Mouse (Mus musculus) adrenal gland (tissue): ENCODE data around the gene Mxd3.

Experiments
- intact Hi-C: fragments of 180-260 bp; cut with DNase I; formaldehyde crosslinking; loops from one replicate; pipeline ENCODE4 v1.15.1; 2025
- long read RNA-seq, 2 experiments: library from polyadenylated mRNA; unstranded; transcript quantifications; one replicate each; pipeline ENCODE4 v2.0.0; 2020; ENCODE audit warnings: borderline replicate concordance in 1 of 2; ENCODE audit not compliant: insufficient replicate concordance in 1 of 2

Mxd3 gene
- long read RNA-seq, experiment 1: 0 reads
- long read RNA-seq, experiment 2, partial matches to known transcripts: 0 of 3 reads
- long read RNA-seq, experiment 2, other reads (novel, unspliced or antisense): 1 of 3 reads

DNA sequence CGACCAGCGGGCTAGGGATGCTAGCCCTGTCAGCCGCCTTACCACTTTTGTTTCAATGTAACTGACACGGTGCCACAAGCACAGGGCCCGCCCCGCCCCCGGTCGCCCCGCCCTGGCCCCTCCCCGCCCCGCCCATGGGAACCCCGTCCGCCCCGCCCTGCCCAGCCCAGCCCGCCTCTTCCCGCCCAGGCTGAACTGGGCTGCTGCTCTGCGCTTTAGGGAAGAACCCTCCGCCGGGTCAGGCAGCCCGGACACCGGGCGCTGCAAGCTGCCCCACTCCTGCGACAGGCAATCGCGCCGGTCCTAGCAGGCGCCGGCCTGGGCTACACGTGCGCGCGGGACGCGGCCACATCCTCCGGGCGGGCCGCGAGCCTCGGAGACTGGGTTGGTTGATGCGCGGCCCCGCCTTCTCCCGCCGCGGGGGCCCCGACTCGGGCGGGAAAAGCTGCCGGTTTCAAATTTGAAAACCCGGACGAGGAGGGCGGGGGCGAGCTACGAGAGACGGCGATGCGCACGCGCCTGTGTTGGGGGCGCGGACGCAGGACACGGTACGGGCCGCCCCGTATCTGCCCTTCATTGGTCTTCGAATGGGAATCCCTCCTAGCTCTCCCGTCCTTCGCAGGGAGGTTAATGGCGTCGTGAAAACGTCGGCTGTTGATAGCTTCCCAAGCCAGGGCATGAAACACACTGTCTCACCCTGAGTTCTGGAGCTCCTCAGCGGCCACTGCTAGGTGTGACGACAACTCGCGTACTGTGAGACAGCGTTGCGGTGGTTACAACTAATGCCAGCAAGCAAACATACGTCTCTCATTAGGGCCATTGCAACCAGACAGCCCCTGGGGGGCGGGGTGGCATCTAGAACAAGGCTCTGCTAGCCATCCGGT, at the start of gene Mxd3:
Gene Mxd3, minus strand, starts transcription at position 141 of the 884 bp plus-strand sequence.
- intact Hi-C loops: loop anchor here (5.0 kb wide), 1 partner anchor 32 kb away; the partner anchor contains the start of gene Lman2

DNA sequence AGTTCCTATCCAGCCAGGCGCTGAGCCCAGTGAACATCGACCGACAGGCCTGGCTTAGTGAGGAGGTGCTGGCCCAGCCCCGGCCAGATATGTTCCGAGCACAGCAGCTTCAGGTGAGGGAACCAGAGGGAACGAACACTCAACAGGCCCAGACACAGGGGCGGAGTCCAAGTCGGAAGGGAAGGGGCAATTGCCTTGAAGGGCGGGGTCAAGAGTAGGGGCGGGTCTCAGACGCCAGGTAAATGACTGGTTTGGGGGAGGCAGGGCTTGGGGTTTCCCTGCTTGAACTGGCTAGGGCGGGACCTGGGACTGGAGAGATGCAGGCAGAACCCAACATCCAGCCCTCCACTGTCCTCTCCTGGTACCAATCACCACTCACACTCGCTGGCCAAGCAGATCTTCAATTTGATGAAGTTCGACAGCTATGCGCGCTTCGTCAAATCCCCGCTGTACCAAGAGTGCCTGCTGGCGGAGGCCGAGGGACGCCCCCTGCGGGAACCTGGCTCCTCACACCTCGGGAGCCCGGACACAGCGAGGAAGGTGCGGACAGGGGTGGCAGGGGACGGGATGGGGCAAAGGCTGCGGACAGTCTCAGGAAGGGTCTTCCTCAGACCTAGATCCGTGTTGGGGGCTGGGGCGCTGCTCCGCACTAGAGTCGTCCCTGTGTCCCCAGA, 49.4 kb upstream of the Mxd3 start:
- intact Hi-C loops: loop anchor here (5.0 kb wide), 1 partner anchor 42 kb away; no protein-coding TSS in a partner anchor

DNA sequence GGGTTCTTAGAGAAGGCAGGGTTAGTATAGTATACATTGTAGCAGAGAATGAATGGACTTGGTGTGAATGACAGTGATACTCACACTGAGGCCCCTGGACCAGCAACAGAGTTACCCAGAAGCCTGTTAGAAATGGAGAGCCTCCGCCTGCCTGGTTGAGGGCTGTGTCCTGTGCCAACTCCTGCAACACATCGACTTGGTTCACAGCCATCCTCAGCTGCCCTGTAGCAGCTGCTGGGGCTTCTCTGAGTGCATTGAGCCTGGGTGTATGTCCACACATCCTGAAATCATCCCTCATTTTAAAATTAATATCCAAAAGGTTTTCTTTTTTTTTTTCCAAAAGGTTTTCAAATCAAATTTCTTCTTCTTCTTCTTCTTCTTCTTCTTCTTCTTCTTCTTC, 46.3 kb upstream of the Mxd3 start:
- intact Hi-C loops: loop anchor here (5.0 kb wide), 1 partner anchor 39 kb away; no protein-coding TSS in a partner anchor

DNA sequence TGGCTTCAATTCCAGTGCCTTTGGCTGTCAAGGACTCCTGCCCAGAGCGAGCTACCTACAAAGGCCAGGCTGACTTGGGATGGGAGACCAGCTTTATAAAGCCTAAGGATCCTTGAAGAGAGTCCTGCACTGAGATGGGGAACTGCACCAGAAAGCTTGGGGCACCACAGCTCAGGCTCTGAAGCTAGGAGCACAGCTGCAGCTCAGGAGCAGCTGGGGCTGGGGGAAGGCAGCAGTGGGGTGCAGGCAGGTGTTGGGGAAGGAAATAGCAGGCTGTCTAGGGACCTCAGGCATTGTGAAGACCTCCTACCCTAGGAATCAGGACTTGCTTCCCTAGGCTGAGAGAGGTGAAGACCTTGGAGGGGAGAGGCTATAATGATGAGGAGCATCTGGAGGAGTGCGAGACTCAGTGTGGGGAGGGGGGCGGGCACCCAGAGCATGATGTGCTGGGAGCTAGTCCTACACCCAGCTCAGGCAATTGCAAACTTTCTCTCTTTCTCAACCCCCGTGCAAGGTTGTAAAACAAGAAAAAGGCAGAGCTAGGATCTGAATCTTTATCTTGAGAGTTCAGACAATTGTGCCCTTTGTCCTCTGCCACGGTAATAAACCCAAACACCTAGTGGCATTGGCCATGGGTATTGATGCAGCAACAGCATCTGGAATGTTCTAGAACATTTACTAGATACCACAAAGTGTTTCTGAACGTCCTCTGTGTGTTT, 44.7 kb upstream of the Mxd3 start:
- intact Hi-C loops: no loop called here

DNA sequence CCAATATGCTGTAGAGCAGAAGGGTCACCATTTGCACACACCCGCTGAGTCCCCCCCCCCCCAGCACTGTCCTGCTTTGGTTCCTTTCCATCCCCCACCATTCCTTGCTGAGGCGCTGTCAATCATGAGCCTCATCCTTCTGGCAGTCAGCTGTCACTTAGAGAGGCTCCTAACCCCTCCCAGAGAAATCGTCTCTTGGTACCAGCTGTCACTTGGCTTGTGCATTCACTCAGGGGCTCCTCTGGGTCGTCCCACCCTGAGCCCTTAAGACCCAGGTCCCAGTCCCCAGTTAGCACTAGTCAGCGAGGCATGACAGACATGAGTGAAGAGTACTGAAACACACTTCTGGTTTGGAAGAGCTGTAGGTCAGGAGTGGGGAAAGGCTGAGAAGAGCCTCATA, 42.1 kb upstream of the Mxd3 start:
- intact Hi-C loops: no loop called here

DNA sequence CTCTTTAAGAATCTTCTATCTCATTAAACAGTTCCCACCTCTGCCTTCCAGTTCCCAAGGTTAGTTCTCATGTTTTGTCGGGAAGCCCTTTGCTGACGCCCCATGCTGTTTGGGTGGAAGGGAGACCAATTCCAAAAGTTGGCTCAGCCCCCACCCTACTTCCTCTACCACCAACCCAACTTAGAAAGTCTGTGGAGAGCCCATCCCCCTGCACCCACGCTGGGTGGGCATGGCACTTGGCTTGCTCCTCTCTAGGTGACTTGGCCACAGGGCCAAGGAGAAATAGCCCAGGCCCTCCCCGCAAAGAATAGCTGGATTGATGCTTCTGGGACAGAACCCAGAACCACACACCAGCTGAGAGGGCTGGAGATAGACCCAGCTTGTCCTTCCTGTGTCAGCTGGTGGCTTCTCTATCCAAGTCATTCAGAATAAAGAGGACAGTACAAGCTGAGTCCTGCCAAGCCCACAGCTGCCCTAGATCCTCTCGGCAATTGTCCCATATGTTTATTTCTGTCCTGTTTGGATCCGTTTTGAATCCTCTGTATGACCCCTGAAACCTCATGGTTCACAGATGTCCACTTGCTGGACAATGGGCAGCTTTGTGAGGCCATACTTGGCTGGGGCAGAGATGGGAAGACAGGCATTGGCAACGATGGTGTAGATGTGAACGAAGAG, 41.5 kb upstream of the Mxd3 start:
- intact Hi-C loops: no loop called here

DNA sequence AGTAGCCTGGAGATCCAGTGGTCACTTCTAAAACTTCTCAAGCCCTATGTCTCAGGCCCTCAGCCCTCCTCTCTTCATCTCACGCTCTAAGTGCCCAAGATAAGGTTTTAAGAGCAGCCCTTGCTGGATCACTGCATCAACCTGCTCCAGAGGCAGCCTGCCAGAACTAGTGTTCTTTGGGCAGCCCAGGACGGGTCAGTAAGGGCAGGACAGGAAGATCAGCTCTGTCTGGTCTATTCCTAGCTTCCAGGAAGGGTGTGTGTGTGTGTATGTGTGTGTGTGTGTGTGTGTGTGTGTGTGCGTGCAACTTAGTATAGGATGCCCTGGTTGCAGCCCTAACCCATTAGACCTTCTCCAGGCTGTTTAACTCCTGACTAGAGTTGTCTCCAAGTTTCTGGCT, 40.6 kb upstream of the Mxd3 start:
- intact Hi-C loops: no loop called here

DNA sequence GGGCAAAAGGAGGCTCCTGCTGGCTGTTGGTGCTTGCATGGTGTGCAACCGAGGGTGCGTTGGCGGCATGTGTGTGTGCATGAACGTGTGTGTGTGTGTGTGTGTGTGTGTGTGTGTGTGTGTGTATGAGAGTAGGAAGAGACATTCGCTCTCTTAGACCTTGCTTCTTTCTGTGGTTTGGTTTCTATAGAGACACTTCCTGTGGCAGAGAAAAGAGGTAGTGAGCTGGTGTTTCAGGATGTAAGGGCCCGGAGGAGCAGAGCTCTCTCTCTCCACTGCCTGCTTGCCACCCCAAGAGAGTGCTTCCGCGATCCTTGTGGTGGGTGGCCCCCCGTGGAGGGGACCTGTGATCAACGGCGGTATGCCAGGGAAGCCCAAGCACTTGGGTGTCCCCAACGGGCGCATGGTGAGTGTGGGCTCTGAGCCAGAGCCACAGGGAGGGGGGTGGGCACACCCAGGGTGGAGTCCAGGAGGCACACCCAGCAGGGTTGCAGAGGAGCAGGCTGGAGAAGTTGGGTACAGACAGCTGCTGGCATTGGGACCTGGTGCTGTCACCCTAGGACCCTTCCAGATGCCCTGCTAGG, 40.0 kb upstream of the Mxd3 start, which contains the start of gene Rgs14:
Gene Rgs14, plus strand, starts transcription at position 202 of the 584 bp plus-strand sequence.
- intact Hi-C loops: no loop called here

DNA sequence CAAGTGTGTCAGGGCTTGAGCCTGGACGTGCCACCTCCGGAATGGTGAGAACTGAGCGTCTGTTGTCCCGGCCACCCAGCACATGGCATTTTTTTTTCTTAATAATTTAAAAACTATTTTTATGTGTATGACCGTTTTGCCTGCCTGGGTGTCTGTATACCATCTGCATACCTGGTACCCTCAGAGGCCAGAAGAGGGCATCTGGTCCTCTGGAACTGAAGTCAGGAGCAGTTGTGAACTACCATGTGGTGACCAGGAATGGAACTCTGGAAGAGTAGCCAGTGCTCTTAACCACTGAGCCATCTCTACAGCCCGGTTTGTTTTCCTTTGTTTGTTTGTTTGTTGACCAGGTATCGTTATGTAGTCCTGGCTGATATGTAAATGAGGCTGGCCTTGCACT, 38.8 kb upstream of the Mxd3 start:
- intact Hi-C loops: no loop called here

DNA sequence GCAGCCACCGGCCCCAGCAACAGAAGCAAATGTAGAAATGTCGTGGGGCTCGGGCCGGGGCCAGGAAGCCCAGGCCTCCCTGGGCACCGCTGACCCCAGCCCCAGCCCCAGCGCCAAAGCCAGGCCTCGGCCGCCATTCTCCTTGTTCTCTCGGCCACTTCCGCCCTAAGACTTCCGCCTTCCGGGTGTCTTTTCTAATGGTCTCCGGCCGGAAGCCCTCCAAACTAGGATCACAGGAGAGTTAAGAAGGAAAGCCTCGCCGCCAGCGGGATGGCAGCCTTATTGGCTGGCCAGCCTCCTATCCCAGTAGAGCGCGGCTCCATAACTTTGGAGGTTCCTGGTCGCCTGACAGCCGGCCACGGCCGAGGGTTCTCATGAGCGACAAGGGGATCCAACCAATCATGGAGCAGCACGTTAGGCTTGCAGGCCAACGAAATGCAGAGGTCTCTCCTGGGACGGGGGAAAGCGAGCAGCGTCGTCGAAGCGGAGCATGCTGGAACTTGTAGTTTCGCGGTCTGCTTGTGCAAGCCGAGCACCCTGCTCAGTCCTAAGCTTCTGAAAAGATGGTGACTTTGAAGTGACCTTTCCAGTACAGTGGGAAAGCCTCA, 32.9 kb upstream of the Mxd3 start, which contains the start of gene Lman2:
Gene Lman2, minus strand, starts transcription at position 331 of the 608 bp plus-strand sequence.
- intact Hi-C loops: loop anchor here (5.0 kb wide), 1 partner anchor 35 kb away; the partner anchor contains the start of gene Mxd3

DNA sequence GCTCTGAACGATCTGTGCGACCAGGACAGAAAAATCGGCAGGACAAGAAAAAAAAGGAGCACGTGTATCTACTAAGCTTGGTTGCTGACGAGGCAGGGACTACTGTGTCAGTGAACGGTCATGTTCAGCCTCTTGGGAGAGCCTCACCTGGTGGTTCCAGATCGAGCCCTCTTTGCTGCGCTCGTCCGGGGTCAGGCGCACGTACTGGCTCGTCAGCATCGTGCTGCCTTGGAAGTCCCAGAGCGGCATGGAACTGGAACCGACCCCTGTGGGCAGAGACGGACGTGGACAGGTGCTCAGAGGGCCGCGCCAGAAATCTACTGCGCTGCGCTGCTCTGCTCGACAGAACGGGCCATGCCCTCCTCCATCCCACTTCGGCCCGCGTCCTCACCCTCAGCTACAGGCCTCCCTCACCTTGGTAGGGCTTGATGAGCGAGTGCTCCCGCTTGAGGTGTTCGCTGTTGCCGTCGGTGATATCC, 32.4 kb upstream of the Mxd3 start:
- intact Hi-C loops: loop anchor here (5.0 kb wide), 1 partner anchor 35 kb away; the partner anchor contains the start of gene Mxd3

DNA sequence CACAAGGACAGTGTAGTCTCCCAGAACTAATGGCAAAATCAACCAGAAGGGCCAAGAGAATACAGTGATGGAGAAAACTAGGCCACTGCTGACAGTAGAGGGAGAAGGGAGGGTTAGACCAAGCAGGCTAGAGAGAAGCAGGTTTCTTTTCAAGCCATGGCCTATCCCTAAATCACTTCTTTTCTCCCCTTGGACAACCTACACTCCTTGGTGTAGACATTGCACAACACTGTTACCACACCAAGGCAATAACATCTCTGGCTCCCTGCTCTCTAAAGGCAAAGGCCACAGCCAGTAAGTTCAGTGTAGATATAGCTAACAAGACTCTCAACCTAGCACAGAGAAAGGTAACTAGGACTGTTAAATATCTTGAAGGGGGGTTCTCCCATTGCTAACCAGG, 31.5 kb upstream of the Mxd3 start:
- intact Hi-C loops: loop anchor here (5.0 kb wide), 1 partner anchor 34 kb away; the partner anchor contains the start of gene Mxd3

DNA sequence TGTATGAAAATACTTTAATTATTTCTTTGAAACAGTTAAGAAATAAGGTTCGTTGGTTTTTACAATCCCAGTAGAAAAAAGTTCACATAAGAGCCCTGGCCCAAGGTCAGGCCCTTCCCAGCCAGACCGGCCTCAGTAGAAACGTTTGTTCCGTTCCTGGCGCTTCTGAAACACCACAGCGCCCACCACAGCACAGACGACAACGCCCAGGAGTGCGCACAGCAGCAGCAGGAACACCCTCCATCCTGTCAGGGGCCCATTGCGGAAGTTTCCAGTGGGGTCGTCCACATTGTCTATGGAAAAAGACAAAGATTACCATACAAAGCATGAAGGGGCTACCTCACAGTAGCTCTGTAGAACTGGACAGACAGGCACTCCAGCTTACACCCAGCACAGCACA, 17.1 kb upstream of the Mxd3 start:
- intact Hi-C loops: no loop called here

DNA sequence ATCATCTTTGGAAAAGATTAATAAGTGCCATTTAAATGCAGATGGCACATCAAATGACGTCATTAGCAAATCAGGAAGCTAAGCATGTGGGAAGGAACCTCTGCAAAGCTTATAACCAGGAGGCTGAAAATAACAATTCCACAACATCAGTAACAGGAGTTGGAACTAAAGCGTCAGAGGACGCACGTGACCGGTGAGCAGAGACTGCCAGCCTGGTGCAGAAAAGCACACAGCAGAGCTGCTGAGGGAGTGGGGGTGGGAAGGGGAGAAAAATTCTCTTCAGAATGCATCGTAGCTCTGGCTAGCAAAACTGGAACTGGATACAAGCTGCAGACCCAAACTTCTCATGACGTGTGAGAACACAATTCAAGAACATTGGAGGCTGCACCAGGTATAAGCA, 14.7 kb upstream of the Mxd3 start:
- intact Hi-C loops: no loop called here

DNA sequence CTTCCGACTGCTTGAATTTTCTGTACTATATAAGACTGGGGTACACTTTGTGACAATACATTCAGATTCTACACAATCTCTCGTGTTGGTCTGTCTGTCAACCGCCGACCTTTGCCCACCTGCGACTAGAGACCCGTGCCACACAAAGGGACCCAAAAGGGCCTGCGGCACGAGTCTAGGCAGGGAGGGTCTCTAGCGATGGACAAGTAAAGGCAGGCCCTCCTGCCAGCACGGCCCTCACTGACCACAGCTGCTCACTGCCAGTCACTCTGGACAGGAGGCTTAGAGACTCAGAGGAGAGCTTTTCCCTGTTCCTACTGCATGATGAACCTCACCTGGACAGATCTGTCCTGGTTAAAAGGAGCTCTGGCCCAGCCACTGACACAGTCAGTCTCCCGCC, 12.8 kb upstream of the Mxd3 start:
- intact Hi-C loops: no loop called here

DNA sequence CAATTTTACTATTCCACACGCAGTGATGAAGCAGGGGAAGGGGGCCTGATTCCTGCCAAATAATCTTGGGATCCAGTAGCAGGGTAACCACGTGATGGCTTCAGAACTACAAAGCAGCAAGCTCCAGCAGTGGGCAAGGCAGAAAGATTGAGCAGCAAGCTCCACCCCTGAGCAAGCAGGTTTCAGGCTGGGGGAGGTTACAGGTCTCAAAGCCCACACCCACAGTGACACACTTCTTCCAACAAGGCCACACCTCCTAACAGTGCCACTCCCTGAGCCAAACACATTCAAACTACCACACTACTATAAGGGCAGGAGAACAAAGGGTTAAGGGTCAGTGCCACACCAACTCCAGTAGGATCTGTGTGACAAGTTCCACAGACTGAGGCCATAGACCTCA, 9.6 kb upstream of the Mxd3 start:
- intact Hi-C loops: loop anchor here (5.0 kb wide), 1 partner anchor 38 kb away; no protein-coding TSS in a partner anchor

DNA sequence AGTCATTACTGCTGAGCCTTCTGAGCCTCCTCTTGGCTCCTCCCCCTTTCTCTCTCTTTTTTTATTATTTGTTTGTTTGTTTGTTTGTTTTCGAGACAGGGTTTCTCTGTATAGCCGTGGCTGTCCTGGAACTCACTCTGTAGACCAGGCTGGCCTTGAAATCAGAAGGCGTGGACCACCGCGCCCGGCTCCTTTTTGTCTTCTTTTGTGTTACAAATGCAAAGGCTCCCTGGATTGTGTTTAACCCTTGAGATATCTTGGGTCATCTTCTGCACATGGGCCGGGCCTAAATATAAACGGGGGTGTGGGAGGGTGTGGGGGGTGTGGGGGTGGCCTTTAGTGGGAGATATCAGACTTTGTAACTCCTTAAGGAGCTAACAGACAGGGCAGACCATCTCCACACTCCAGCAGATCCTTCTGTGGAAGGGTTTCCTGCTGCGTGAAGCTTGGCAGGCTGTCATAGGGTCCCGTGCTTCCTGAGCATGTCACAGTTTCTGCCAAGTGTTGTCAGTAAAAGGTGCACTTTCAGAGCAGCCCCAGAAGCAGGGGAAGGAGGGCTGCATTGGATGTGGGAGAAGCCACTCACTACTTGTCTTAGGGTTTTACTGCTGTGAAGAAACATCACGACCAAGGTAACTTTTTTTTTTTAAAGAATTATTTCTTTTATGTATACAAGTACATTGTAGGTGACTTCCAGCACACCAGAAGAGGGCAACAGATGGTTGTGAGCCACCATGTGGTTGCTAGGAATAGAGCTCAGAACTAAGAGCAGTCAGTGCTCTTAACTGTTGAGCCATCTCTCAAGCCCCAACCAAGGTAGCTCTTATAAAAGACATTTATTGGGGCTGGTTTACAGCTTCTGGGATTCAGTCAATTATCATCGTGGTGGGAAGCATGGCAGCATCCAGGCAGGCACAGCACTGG, 8.8 kb upstream of the Mxd3 start:
- intact Hi-C loops: loop anchor here (5.0 kb wide), 1 partner anchor 39 kb away; no protein-coding TSS in a partner anchor

DNA sequence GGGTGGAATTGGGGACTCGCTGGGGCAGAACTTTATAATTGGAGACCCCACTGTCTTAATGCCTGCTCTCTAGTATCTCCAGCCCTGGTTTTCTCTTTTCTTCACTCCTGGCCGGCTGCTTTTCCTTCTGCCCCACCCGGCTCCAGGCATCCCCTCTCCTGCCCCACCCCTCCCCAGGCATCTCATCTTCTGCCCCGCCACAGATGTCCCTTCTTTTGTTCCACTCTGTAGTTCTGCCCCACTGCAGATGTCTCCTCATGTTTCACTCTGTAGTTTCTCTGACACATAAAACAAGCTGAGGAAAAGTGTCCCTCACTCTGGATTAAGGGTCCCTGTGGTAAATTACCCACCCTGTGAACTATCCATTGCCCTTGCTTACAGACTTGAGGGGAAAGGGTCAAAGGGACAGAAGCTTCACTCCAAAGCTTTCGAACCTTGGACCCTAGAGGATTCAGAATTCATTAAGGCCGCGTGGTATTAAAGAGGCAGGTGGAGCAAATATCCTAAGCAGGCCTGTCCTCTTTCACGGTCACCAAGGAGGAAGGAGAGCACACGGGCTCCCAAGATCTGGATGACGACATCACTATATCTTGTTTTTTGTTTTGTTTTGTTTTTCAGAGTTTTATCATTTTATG, 7.8 kb upstream of the Mxd3 start:
- intact Hi-C loops: loop anchor here (5.0 kb wide), 1 partner anchor 40 kb away; no protein-coding TSS in a partner anchor
